Mouse (Mus musculus) cerebral cortex, adult 2 months (tissue): ENCODE results near the gene Klf12.

Experiments
- WGBS: fragments of 180-500 bp; shearing (Covaris S2); methylation state at CpG from one replicate; pipeline ENCODE4 v1.1.7; 2018; 5-methylcytosine and 5-hydroxymethylcytosine counted together

Klf12 gene

DNA sequence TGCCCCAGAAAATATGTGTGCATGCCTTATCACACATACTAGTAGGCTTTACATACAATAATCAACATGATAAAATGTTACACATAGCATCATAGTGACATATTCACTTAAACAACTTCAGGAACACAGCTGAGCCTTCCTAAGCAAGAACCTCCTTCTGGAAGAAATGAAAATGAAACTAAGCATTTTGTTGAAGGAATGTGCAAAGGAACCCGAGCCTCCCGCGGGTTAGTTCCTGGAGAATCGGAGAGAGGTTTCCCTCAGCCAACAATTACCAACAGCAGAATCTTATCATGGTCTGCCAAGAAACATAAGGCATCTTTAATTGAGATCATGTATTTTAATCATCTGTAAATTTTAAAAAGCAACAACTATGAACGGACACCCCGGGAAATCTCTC is 257.8 kb downstream of the Klf12 start:
- WGBS = 45% methylated on average over 6 of the region's 6 CpGs

GRCm38 (mm10) chr14:100017219-100017618 is 267.3 kb downstream of the Klf12 start:
- 85% methylated on average over 2 of the region's 2 CpGs for whole genome bisulfite sequencing

DNA sequence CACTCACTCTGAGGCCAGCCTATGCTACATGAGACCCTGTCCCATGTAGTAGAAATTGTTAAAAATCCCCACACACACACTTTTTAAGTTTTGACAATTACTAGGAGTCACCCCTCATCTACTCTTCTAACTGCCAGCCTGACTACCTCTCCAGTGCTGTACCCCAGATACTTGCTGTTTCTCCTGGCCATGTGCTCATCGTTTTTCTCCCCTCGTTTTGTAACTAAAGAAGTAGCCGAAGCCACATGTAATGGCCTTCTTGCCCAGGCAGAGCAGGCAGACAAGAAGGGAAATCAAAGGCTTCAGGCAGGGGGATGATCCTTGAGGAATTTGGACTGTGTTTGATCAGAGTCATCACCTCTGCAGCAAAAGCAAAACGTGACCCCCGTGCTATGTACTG is 274.0 kb downstream of the Klf12 start:
- WGBS = 86% methylated on average over 5 of the region's 5 CpGs

DNA sequence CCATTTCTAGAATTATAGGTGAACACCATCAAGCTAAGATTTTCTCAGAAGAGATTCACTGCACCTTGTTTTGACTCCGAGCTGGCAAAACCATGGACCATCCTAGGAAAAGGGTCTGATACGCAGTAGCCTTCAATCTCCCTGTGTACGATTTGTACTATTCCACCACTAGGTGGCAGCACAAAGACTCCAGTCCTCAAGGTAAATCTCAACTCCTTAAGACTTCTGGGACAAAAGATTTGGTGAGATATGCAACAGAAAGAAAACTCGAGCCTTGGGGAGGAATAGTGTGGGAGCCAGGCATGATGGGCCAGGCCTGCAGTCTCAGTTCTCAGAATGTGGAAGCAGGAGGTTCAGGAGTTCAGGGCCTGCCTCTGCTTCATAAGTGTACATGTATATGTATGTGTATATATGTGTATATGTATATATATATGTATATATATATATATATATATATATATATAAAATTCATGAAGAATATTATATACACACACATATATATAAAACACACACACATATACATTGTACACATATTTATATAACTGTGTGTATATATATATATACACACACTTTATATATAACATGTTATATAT is 274.6 kb downstream of the Klf12 start:
- 41% methylated on average over 4 of the region's 4 CpGs for WGBS

- 62% methylated on average over 7 of the region's 7 CpGs for WGBS
Observed at GRCm38 (mm10) chr14:99983510-99983909, 301.0 kb downstream of the Klf12 start.

GRCm38 (mm10) chr14:99981209-99981608 is 303.3 kb downstream of the Klf12 start:
- WGBS = 72% methylated on average over 3 of the region's 3 CpGs

- 87% methylated on average over 4 of the region's 4 CpGs for WGBS
Observed at GRCm38 (mm10) chr14:99967920-99968319, 316.6 kb downstream of the Klf12 start.

DNA sequence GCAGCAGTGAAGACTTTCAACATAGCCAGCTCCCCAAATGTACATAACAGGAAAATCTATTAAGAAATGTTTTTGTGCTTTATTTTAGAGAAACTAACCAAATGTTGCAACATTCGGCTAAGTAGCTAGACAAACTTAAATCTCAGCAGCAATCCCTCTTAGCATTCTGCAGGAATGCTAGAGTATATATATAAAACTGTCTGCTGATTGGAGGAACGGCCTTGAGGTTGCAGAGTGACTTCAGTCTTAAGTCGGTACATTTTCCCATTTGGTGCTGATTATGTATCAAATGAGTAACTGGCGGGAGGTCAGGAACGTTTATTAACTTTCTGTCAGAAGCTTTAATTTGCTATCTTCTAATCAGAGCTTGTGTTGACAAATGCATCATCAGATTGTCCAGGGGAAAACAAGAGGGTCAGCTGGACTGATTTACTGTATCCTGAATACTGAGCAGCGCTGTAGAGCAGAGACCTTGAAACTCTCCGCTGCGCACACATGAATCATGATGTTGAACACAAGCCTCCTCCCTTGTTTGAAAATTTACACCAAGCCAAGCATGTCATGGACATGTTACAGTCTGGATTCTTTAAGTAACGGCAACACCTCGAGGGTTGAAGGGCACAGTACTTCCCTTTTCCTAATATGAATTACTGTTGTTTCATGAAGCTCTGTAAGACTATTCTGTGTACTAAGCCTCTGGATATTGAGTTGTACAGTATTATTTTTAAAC is 323.8 kb downstream of the Klf12 start:
- 91% methylated on average over 10 of the region's 10 CpGs for WGBS

DNA sequence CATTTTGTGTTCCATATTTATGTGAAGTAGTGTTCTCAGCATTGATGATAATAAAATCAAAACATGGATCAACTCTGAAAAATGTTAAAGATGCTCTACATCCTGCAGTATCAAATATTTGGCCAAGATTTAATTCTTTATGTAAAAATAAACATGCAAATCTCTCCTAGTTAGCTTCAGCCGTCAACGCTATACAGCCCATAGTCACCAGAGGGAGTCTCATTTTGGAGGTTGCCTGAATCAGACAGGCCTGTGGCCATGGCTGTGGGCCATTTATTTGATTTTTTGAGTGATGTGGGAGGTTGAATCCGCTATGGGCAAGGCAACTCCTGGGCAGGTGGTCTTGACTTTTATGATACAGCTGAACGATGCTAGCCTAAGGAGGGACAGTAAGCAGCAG is 329.3 kb downstream of the Klf12 start:
- 72% methylated on average over 4 of the region's 4 CpGs for WGBS

DNA sequence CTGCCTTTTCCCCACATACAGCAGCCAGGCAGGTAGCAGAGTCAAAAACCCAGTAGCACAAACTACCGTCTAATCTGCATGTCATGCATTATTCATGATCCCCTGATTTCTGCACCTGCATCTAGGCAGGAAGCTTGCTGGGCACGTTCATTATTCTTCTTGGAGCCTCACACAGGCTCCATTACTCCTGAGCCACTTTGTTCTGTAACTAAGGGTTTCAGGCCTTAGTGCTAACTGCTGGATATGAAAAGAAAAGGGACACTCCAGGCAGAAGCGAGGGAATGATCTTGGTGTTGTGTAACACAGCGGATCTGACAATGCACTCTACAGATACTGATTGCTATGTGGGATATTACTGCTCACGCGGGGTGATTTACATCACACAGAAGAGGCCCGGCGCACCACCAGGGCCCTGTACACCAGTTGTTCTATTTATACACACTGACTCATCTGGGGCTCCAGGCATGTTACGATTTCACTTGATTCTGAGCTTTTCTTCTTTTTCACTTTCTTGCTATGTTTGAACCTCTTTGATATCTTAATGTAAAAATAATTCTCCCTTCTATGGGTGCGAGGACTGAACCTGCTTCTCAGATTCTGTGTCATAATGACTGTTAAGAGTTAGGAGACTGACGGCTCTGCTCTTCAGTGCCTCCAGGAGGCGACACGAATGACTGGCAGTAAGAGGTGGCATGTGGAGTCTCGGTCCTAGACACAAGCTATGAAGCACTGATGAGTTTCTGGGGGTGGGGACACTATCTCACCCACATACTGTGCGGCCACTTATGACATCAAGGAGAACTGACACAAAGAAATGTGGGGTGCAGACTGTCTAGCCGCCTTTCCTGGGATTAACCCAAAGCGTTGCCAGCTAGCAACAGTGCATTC is 340.0 kb downstream of the Klf12 start:
- WGBS = 38% methylated on average over 17 of the region's 17 CpGs

DNA sequence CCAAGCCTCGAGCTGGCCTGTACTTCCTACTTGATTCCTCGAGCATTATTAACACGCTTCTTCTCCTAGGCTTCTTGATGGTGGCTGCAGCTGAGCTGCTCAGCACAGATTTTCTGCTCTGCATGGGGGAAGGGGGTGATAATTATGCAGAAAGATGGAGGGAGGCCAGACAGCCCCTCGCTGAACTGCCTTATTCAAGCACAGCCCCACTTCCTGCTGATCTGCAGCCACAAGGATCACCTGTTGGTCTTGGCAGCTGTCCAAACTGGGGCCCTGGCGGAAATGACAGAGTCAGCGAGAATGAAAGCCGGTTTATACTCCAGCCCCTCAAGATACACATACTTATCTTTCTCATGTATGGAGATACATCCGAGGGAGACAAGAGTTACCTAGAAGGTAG is 341.3 kb downstream of the Klf12 start:
- 47% methylated on average over 8 of the region's 8 CpGs for WGBS

- 90% methylated on average over 5 of the region's 5 CpGs for WGBS
Observed at GRCm38 (mm10) chr14:99933456-99933855, 351.0 kb downstream of the Klf12 start.

DNA sequence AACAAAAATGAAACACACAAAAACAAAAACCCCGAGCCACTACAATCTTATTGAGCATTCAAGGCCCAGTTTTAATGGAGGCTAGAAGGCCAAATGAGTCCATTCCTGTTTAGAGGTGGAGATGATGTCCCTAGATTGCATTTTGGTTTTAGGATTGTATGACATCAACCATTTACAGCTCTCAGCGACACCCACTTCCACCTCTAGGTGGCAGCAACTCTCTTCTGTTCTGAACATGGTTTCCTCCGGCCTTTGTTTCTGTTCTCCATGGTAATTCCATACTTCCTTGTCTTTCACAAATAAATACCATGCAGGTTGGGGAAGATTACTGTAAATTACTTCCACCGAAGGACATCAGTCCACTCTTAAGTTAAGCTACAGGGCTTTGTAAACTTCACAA is 352.6 kb downstream of the Klf12 start:
- 6% methylated on average over 4 of the region's 4 CpGs for WGBS

- 96% methylated on average over 3 of the region's 3 CpGs for WGBS
Observed at GRCm38 (mm10) chr14:99911912-99912311, 372.6 kb downstream of the Klf12 start.

GRCm38 (mm10) chr14:99910876-99911275 is 373.6 kb downstream of the Klf12 start:
- 58% methylated on average over 5 of the region's 5 CpGs for WGBS

GRCm38 (mm10) chr14:99900902-99901301 is 383.6 kb downstream of the Klf12 start:
- WGBS = 97% methylated on average over 3 of the region's 3 CpGs

GRCm38 (mm10) chr14:99898861-99899260 is 385.6 kb downstream of the Klf12 start:
- WGBS = 83% methylated on average over 3 of the region's 3 CpGs

DNA sequence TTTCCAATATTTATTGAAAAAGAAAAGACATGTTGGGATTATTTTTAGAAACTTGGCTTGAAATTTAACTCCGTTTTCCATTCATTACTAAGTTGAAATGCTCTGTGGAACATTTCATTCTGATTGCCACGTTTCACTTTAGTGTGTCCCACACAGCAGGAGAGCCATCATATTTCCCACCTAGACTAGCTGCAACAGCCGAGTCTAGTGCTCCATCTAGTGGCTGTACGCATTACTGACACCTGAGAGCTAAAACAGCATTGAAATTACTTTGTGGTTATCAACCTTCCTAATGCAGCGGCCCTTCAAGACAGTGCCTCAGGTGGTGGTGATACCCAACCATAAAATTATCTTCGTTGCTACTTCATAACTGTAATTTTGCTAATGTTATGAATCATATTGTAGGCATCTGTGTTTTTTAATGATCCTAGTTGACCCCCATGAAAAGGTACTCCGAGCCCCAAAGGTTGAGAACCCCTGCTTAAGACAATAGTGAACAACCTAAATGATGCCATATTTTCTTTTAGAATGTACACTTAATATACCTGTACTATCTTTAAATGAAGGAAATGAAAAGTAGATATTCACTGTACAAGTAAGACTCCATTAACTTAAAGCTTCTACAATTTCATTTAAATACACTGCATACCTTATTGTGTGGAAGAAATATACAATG is 389.6 kb downstream of the Klf12 start:
- WGBS = 19% methylated on average over 7 of the region's 7 CpGs

DNA sequence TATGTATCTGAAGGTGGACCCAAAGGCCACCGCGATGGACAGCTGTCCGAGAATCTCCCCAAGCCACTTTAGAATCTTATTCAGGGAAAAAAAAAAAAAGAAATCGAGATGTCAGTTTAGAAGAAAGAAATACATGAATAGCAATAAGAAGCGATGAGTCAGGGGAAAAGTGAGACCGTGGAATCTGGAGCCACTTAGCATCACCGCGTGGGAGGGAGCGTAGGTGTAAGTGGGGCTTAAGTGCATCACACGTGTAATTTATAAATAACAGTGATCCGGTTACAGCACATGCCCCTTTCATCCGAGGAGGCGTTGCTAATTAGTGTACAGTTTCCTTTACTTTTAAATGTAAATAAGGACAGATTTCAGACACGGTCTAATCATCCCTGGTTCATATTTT is 390.4 kb downstream of the Klf12 start:
- WGBS = 46% methylated on average over 14 of the region's 14 CpGs

DNA sequence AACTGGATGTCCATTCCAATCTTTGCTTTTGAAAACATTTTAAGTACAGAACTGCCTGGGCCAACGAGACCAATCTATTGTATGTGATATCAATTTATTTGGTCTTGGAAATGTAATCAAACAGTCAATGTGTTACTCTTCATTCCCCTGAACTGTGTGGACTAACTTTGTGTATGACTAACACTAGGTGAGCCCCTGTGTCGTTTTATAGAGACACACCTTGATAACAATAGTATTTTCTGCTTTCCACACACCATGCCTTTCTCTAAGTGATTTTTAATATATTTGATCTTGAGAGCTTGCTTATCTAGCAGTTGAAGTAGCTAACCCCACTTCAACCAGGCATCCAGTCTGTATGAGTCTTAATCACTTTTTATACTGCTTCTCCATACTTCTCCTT is 398.0 kb downstream of the Klf12 start:
- 87% methylated on average over 2 of the region's 2 CpGs for WGBS

DNA sequence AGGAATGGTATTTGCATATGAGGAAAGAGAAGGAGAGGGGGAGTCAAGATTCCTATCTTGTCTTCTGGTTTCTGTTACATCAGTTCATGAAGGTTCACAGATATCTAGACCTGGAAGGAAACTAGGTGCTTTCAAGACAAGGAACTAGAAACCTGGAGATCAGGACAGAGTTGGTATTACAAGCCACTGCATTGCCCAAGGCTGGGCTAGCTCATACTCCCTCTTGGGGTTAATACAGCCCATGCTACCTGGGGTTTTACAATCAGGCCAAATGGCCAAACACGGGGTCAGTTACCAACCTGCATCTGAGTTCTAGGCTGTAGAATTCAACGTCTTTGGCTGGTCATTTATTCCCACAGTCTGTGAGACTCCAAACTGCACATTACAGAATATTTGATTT is 398.9 kb downstream of the Klf12 start:
- WGBS = 77% methylated on average over 2 of the region's 2 CpGs

- WGBS = 70% methylated on average over 4 of the region's 4 CpGs
Observed at GRCm38 (mm10) chr14:99885128-99885527, 399.4 kb downstream of the Klf12 start.
